ENCODE assay signal across 8 mouse cellular contexts in genomic region chr16:33062682-33063131, GRCm38 (mm10). TPM values are rescaled to one million over a fixed set of nuclear protein-coding genes. Genes with fewer than 3 reads are reported as not detected.
DNase-seq lines count a peak whose midpoint lies in the region; TF ChIP-seq lines count a peak whose summit lies in the region.

No protein-coding gene starts in this region.

- H3K27me3 ChIP-seq in spleen, adult 2 months (ENCODE audit: control insufficient read depth, insufficient read depth, low read length) = no peaks in the 10 kb centered on the region

- WGBS in spleen, adult 2 months = 1% methylated on average over 34 of the region's 35 CpGs

- no peak for DNase-seq in spleen, adult 2 months (ENCODE audit: low read depth in 1 of 2, low spot score in 2 of 2)
- DNase-seq in spleen, postnatal 36 days (ENCODE audit: low spot score in 2 of 2) = no peak
- peak; percentile 86 for DNase-seq in brain, adult 2 months (ENCODE audit: low read depth, low spot score)
- peak; percentile 49 to 60 for DNase-seq in frontal cortex, postnatal 14 days (ENCODE audit: low spot score in 2 of 2)
- DNase-seq in layer of hippocampus, adult 9-11 months = peak; percentile 87
- DNase-seq in lung, postnatal 10 days = peak; percentile 66
- peak; percentile 38 to 70 for DNase-seq in right cerebral cortex, postnatal 36 days (ENCODE audit: low spot score in 2 of 2)
- no peak for DNase-seq in cerebellum, postnatal 25 days

- H3K4me1 ChIP-seq in spleen, adult 2 months (ENCODE audit: control insufficient read depth, insufficient read depth, insufficient read length) = no peaks in the 10 kb centered on the region; the same call in 1 of the 2 replicates

- H3K4me3 ChIP-seq in spleen, adult 2 months (ENCODE audit: extremely low read depth, insufficient read depth, insufficient read length) = peak overlapping the region; percentile 95

- H3K27ac ChIP-seq in spleen, adult 2 months (ENCODE audit: insufficient read depth, low read length) = no peak overlapping the region

- TF ChIP-seq CTCF in spleen, adult 2 months (IDR thresholded peaks at IDR 0.05; ENCODE audit: extremely low read depth, insufficient read depth, insufficient read length, insufficient replicate concordance) = no peak

- TF ChIP-seq POLR2A in spleen, adult 2 months (IDR thresholded peaks at IDR 0.05; ENCODE audit: low read depth, low read length) = no peak

- H3K36me3 ChIP-seq in spleen, adult 2 months (ENCODE audit: control insufficient read depth, insufficient read depth, low read length) = peaks cover 15% of the 10 kb centered on the region

RNA-seq across cellular contexts. Expression of gene Lmln, which starts 0.4 kb away (rescaled TPM):
- 0.53 and 1.3 TPM in 2 replicates for polyA plus RNA-seq in spleen, adult 2 months (2012; rRNA removed)

RNA-seq across cellular contexts. Expression of gene Rpl35a, which starts 6.5 kb away (rescaled TPM):
- polyA plus RNA-seq in spleen, adult 2 months (2012; rRNA removed) = 198 and 203 TPM in 2 replicates

RNA-seq across cellular contexts. Expression of gene Iqcg, which starts 6.7 kb away (rescaled TPM):
- 0.02 and 0.05 TPM in 2 replicates for polyA plus RNA-seq in spleen, adult 2 months (2012; rRNA removed)

Comparison
In these comparisons a context has a peak if more than half of its experiments do, and no peak if none do; other contexts are left out.
1. DNase-seq: peak in brain, adult 2 months (single experiment), frontal cortex, postnatal 14 days (2 of 2), layer of hippocampus, adult 9-11 months (single experiment), lung, postnatal 10 days (single experiment) and right cerebral cortex, postnatal 36 days (2 of 2); none in spleen, adult 2 months (0 of 2), spleen, postnatal 36 days (0 of 2) and cerebellum, postnatal 25 days (0 of 2).